Mouse (Mus musculus) Patski (cell line): Measurements from ENCODE around the gene Sertad4. TPM values are rescaled to one million over a fixed set of nuclear protein-coding genes. Genes with fewer than 3 reads are reported as not detected.

Experiments
- ATAC-seq: fragments of 100-300 bp; one replicate; pipeline ENCODE4 v1.8.0; 2021
- CTCF ChIA-PET: fragments of 350-600 bp; sonication (Branson Sonifier 250); formaldehyde crosslinking; loops from one replicate; lab custom pipeline; 2022; ENCODE audit warnings: inconsistent platforms; lab: Charles Lee
- POLR2A ChIA-PET: fragments of 350-600 bp; sonication (Branson Sonifier 250); formaldehyde crosslinking; loops from one replicate; lab custom pipeline; 2022; ENCODE audit warnings: antibody characterized with exemption, inconsistent platforms; lab: Charles Lee
- DNase-seq: peaks from one replicate; pipeline ENCODE4 v3.0.0-alpha.2; 2011; ENCODE audit warnings: low read depth, low spot score
- H3K27me3 ChIP-seq: fragments of 371-371 bp; one replicate; pipeline ENCODE4 v1.5.1; 2021
- CTCF ChIP-seq: fragments of 100-300 bp; IDR thresholded peaks from one replicate; pipeline ENCODE4 v1.5.1; 2021
- in situ Hi-C: fragments of 300-500 bp; cut with MboI; formaldehyde crosslinking; loops from 3 replicates; pipeline ENCODE4 v1.11.1; 2018; ENCODE audit warnings: low pct_unique_long_range_greater_than_20kb, mixed read lengths
- polyA plus RNA-seq: library from polyadenylated mRNA; unstranded; gene quantifications from one replicate; pipeline ENCODE4 v1.2.3, GENCODE M21; 2021

Gene Sertad4
- polyA plus RNA-seq, 1 experiment from 2014 or later, result 16.1 TPM

DNA sequence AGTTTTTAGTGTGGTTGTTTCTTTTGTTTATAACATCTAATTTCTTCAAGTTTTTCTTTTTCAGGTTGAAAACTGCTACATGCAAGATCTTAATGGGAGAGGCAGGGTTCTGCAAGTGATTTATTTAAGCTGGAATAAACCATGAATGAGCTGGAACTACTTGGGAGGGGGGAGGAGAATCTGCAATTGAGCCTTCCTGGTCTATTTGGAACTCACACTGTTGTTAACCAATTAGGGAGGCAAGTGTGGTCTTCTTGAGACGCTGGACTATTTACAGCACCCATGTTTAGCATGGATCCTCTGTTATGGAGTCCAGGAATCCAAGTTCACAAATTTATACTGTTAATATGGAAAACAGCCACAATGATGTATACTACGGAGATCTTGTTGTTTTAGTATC, 2.1 kb downstream of the Sertad4 start:
- no peaks in the 10 kb centered on the region for H3K27me3 ChIP-seq
- in situ Hi-C loops, result loop anchor here (5.0 kb wide), 1 partner anchor 61 kb away; no protein-coding TSS in a partner anchor
- CTCF ChIA-PET, result interaction anchor here (1.6 kb wide), 1 partner anchor 69 kb away, joined by 5 read pairs; no protein-coding TSS in a partner anchor
- no peak for TF ChIP-seq CTCF
- DNase-seq, result no peak
- POLR2A ChIA-PET, result no interaction called here
- no peak for ATAC-seq

DNA sequence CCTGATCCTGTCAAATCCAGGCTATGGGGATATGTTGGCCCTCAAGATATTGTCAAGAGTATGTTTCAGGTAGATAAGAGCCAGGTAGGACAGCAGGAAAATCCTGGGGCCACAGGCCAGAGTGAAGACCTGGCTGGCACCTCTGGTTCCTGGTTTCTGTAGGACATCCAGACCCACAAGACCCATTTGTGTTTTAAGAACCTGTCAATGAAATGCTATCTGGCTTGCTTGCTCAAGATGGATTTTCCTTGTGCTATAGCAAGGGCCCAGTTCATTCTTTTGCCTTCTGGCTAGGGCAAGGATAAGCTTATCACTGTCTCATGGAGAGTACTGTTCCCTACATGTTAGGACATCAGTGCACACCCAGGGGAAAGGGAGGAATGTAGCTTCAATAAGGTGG, 3.5 kb downstream of the Sertad4 start:
- in situ Hi-C loops, result loop anchor here (5.0 kb wide), 1 partner anchor 60 kb away; no protein-coding TSS in a partner anchor
- DNase-seq, result no peak
- POLR2A ChIA-PET, result no interaction called here
- no peaks in the 10 kb centered on the region for H3K27me3 ChIP-seq
- CTCF ChIA-PET, result interaction anchor here (1.6 kb wide), 1 partner anchor 68 kb away, joined by 5 read pairs; no protein-coding TSS in a partner anchor
- ATAC-seq, result no peak
- no peak for TF ChIP-seq CTCF

DNA sequence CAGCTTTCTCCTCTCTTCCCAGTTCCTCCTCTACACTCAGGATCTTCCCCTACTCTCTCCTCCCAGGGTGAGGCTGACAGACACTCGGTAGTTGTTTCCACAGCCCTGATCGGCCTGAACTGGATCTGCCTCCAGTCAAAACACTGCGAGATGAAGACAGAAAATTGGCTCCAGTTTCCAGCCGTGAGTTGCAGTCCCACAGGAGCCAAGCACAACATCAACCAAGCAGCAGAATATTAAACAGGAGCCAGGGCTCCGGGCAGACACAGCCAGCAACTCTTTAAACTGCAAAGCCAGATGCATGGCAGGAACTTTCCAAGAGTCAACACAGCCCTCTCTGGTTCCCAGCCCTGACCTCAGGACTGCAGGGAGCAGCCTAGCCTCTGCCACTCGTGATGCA, 3.9 kb downstream of the Sertad4 start:
- no peak for DNase-seq

DNA sequence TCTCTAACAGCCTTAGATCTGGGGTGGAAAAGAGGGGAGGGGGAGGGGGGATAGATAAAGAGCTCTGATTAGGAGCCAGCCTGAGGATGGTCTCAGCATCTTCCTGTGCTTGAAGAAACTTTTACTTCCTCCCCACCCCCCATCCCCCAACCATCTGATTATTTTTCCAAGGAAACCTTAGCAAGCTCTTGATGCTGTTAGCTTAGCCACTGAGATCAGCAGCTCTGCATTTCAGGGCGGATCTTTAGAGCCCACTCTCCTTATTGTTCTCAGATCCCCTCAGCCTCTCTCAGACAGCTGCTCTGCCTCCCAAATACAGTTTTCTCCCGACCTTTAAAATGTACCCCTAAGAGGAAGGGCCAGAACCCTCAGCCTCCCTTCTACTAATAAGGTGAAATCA, 4.4 kb downstream of the Sertad4 start:
- no peak for TF ChIP-seq CTCF
- POLR2A ChIA-PET, result no interaction called here
- in situ Hi-C loops, result loop anchor here (5.0 kb wide), 1 partner anchor 59 kb away; no protein-coding TSS in a partner anchor
- no peak for ATAC-seq
- CTCF ChIA-PET, result interaction anchor here (0.7 to 0.9 kb wide), 4 partner anchors 9 to 71 kb away, joined by 3 read pairs; no protein-coding TSS in a partner anchor
- no peak for DNase-seq
- H3K27me3 ChIP-seq, result no peaks in the 10 kb centered on the region

More for the DNA sequence above, 3.9 kb downstream of the Sertad4 start:
- TF ChIP-seq CTCF, result no peak
- ChIA-PET CTCF (interaction anchor here (0.8 kb wide), 1 partner anchor 9 kb away, joined by 3 read pairs; no protein-coding TSS in a partner anchor), POLR2A (no interaction called here)
- no peaks in the 10 kb centered on the region for H3K27me3 ChIP-seq
- no peak for ATAC-seq
- in situ Hi-C loops, result loop anchor here (5.0 kb wide), 1 partner anchor 59 kb away; no protein-coding TSS in a partner anchor

DNA sequence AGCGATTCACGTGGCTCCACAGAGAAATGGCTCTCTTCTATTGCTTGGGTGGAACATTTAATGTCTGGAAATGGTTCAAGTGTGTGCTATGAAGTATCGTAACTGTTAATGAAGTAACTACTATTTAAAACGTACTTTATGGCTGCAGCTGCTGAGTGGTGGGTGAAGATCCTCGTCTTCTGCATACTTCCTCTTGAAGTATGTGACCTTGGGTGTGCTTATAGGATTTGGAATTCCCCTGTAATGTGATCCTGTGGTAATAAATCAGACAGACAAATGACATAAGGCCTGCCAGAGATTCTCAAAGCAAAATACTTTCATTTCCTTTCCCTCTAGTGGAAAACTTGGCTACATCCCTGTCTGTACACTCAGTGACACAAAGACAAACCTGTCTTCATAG, 5.9 kb downstream of the Sertad4 start:
- TF ChIP-seq CTCF, result no peak
- ChIA-PET POLR2A (no interaction called here), CTCF (interaction anchor here (0.9 to 1.3 kb wide), 2 partner anchors 13 to 19 kb away, joined by 3 to 6 read pairs; no protein-coding TSS in a partner anchor)
- no peak for DNase-seq
- ATAC-seq, result no peak
- H3K27me3 ChIP-seq, result no peaks in the 10 kb centered on the region
- in situ Hi-C loops, result loop anchor here (5.0 kb wide), 1 partner anchor 57 kb away; no protein-coding TSS in a partner anchor

DNA sequence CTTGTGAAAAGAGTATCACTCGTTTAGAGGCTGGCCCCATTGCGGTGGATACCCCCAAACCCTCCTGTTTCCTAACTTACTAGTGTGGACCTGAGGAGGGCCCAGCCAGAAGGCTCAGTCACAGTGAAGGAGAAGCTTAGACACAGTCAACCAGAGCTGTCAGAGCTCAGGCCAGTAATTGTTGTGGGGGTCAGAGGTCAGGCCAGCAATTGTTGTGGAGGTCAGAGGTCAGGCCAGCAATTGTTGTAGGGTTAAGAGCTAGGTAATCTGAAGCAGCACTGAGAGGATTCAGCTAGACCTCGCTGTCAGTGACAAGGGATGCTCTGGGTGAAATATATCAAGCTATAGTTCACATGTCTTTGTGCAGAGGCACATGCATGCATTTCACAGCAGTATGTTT, 8.3 kb downstream of the Sertad4 start:
- ChIA-PET POLR2A (no interaction called here), CTCF (no interaction called here)
- in situ Hi-C loops, result no loop called here
- H3K27me3 ChIP-seq, result no peaks in the 10 kb centered on the region
- no peak for TF ChIP-seq CTCF
- ATAC-seq (no peak), DNase-seq (no peak)

DNA sequence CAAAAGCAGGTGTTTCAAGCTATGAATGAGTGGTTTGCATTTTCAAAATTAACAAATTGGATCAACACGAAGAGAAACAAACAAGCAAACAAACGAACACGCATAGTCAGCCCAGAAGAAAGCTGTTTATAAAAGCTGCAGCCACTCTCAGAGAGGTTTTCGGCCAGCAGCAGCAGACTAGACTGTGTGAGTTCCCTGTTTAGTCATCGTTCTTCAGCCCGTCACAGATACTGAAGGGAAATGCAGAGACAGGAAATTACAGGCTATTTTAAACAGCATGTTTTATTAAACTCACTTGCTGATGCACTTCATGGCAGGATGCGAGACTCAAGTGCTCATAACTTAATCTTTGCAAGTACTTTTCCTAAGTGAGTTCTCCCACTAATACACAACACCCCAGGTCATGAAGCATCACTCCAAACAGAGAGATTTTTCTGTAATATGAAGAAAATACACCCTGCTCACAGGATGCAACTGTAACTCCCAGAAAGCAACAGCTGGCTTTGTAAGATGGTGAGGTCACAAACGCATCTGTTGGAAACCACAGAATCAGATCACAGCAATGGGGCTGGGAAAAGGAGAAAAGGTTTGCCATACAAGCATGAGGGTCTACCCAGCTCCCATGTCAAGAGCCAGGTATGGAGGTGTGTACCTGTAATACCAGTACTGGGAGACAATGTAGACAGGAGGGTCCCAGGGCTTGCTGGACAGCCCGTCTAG, 14.3 kb downstream of the Sertad4 start:
- no peak for DNase-seq
- ATAC-seq, result no peak
- no peaks in the 10 kb centered on the region for H3K27me3 ChIP-seq
- CTCF ChIA-PET, result interaction anchor here (0.8 to 2.3 kb wide), 2 partner anchors 10 to 11 kb away, joined by 3 to 8 read pairs; no protein-coding TSS in a partner anchor
- no peak for TF ChIP-seq CTCF
- in situ Hi-C loops, result no loop called here
- POLR2A ChIA-PET, result interaction anchor here (0.6 to 1.4 kb wide), 2 partner anchors 62 to 98 kb away, joined by 3 read pairs; no protein-coding TSS in a partner anchor

DNA sequence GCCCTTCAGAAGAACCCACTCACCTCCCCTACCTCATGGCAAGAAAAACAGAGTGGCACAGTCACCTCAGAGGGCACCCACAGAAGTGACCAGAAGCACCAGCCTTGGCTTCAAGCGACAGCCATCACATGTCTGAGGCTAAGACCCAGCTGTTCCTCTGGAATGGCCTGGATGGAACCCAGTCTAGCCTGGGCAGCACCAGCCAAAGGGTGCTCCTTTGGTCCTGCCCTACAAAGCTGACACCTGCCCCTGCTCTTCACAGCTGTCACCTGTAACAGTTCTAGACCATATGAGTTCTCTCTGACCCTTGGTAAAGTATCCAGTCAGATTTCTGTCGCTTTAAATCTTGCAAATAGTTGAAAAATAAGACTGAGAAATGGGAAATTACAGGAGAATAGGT, 14.9 kb downstream of the Sertad4 start:
- TF ChIP-seq CTCF, result no peak
- CTCF ChIA-PET, result interaction anchor here (2.3 kb wide), 1 partner anchor 10 kb away, joined by 8 read pairs; no protein-coding TSS in a partner anchor
- in situ Hi-C loops, result no loop called here
- H3K27me3 ChIP-seq, result no peaks in the 10 kb centered on the region
- POLR2A ChIA-PET, result interaction anchor here (1.4 kb wide), 1 partner anchor 62 kb away, joined by 3 read pairs; no protein-coding TSS in a partner anchor
- DNase-seq, result no peak
- ATAC-seq, result no peak

DNA sequence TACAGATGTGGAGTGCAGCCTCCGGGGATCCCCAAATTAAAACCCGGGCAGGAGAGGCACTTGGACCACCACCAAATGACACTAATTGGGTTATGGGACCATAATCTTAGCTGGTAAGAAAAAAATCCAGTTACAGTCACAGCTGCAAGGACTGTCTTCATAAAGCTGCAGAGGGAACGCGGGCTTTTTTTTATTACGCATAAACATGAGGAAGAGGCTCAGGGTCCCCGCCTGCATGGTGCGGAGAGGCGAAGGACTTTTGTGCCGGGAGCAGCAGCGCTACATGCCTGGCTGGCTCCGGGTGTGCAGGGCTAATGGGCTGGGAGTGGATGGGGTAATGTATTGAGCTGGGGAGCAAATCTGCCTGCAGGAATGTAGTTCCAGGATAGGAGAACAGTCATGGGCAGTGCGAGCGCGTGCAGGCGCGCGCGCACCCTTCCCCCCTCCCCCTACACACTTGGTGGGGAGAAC, 20.3 kb downstream of the Sertad4 start:
- in situ Hi-C loops, result no loop called here
- ChIA-PET CTCF (interaction anchor here (1.6 kb wide), 1 partner anchor 9 kb away, joined by 3 read pairs; no protein-coding TSS in a partner anchor), POLR2A (no interaction called here)
- no peak for DNase-seq
- no peak for ATAC-seq
- H3K27me3 ChIP-seq, result no peaks in the 10 kb centered on the region
- TF ChIP-seq CTCF, result no peak

DNA sequence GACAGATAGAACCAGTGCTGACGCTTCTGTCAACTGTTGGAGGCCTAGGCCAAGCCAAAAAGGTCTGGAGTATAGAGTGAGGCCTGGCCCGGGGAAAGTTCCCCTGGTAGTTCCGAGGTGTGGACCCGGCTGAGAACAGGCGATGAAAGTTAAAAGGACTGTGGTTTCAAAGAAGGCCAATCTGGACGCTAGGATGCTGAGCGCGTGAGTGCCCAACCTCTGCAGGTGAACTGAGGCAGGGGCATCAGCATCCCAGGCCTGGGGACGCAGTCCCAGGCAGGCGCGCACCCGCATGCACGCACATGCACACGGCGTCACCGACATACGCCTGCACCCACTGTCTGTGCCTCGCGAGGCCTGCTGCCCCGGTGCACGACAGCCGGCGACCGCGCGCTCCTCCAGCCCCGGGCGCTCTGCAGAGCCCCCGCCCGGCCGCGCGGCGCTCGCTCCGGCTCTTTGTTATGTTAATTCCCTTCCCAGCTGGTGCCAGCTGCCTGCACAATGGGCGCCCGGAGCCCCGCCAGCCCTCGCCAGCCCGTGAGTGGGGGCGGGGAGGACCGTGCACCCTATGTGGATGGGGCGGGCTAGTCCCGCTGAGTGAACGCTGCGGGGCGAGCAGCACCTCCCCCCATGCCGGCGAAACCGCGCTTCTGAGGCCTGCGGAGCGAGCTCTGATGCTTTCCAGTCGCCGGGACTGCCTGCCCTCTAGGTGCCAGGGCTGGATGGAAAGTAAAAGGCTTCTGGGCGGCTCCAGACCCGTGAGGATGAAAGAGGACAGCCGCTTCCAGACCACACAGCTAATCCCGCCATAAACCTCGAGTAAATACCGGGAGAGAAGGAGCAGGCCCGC, 21.0 kb downstream of the Sertad4 start:
- ChIA-PET POLR2A (no interaction called here), CTCF (interaction anchor here (1.6 kb wide), 1 partner anchor 10 kb away, joined by 3 read pairs; no protein-coding TSS in a partner anchor)
- DNase-seq (no peak), ATAC-seq (no peak)
- H3K27me3 ChIP-seq, result no peaks in the 10 kb centered on the region
- no peak for TF ChIP-seq CTCF
- in situ Hi-C loops, result no loop called here
